Mouse (Mus musculus) E14TG2a.4 (cell line): ENCODE data around the gene Thg1l.

ENCODE experiments used
- H3K27me3 ChIP-seq: 2 replicates; pipeline ENCODE4 v1.6.1; 2014; ENCODE audit warnings: low read length, control low read depth; ENCODE audit not compliant: insufficient read depth
- H3K36me3 ChIP-seq: 2 replicates; pipeline ENCODE4 v1.6.1; 2014; ENCODE audit warnings: low read length, control low read depth; ENCODE audit not compliant: insufficient read depth
- H3K4me1 ChIP-seq: replicated peaks from 2 replicates; pipeline ENCODE4 v1.6.1; 2014; ENCODE audit warnings: low read depth, low read length, control low read depth
- H3K4me3 ChIP-seq: replicated peaks from 2 replicates; pipeline ENCODE4 v1.5.1; 2014; ENCODE audit warnings: mild to moderate bottlenecking, low read length
- H3K9me3 ChIP-seq: 2 replicates; pipeline ENCODE4 v1.6.1; 2014; ENCODE audit warnings: low read length, control low read depth
- CTCF ChIP-seq: conservative IDR thresholded peaks from 2 replicates; pipeline ENCODE4 v1.5.1; 2014; ENCODE audit warnings: low read length
- NANOG ChIP-seq: IDR thresholded peaks from 2 replicates; pipeline ENCODE4 v1.6.1; 2014; ENCODE audit warnings: borderline replicate concordance, low read length, mixed read lengths
- POU5F1 ChIP-seq: IDR thresholded peaks from 2 replicates; pipeline ENCODE4 v1.6.1; 2014; ENCODE audit warnings: low read length, borderline replicate concordance

Thg1l gene

DNA sequence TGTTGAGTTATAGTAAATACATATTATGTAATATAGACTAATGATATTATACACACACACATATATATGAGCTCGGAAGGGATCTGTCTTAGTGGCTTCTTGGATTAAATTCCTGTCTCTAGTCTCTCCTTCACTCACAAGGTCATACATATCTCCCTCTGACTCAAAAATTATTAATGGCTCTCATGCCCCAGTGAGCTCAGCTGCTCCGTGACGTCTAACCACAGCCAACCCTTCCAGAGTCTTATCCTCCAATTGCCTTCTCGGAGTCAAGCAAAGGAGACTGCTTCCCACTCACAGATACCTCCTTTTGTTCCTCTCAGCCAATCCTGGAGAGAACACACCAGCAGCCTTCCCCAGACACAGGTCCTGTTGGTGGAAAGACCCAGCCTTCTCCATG is 36.5 kb downstream of the Thg1l start:
- Histone ChIP-seq H3K27me3 (peaks cover 8% of the 10 kb centered on the region; the same call in 1 of the 2 replicates), H3K4me1 (peaks cover 37% of the 10 kb centered on the region), H3K36me3 (no peaks in the 10 kb centered on the region), H3K4me3 (no peak overlapping the region), H3K9me3 (no peaks in the 10 kb centered on the region)
- TF ChIP-seq NANOG (no peak), POU5F1 (no peak), CTCF (no peak)

DNA sequence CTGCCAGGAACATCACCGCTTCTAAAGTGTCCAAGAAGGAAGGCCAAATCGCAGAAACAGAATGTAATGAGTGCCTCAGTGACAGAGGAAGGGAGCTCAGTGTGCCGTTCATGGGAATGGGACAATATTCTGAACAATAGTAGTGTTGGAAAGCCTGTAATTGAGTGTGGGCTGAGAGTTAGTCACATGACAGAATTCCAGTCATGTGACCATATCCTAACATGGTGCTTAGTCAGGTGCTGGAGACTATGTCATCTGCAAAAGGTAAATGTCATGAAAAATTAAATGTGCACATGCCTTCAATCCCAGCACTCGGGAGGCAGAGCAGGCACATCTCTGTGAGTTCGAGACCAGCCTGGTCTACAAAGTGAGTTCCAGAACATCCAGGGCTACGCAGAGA is 37.3 kb downstream of the Thg1l start:
- TF ChIP-seq POU5F1 (no peak), NANOG (no peak), CTCF (no peak)
- H3K9me3 ChIP-seq = no peaks in the 10 kb centered on the region
- H3K4me1 ChIP-seq = peaks cover 40% of the 10 kb centered on the region
- peaks cover 5% of the 10 kb centered on the region; the same call in 1 of the 2 replicates for H3K27me3 ChIP-seq
- no peaks in the 10 kb centered on the region for H3K36me3 ChIP-seq
- no peak overlapping the region for H3K4me3 ChIP-seq

GRCm38 (mm10) chr11:45916196-45916595 is 39.1 kb downstream of the Thg1l start:
- TF ChIP-seq CTCF = no peak
- TF ChIP-seq POU5F1 = no peak
- TF ChIP-seq NANOG = no peak
- Histone ChIP-seq H3K4me1 (peaks cover 41% of the 10 kb centered on the region), H3K36me3 (peaks cover 12% of the 10 kb centered on the region), H3K27me3 (no peaks in the 10 kb centered on the region), H3K9me3 (no peaks in the 10 kb centered on the region), H3K4me3 (no peak overlapping the region)

DNA sequence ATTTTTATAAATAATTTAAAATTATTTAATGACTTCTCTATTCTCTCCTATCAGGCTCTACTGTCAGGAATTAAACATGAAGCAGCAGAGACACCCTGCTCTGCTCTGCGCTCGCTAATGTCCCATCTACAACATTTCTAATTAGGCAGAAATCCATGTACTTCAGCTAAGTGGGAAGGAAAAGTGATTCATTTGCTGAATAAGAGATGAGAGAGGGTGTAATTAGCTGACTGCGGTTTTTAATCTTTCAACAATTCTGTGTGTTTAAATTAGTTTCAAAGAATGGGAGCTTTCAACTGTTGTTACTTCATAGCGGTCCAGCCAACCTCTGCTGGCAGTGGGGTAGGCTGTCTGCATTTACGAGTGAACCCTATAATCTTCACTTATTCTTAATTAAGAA is 44.6 kb downstream of the Thg1l start:
- Histone ChIP-seq H3K4me1 (peaks cover 21% of the 10 kb centered on the region), H3K27me3 (no peaks in the 10 kb centered on the region), H3K4me3 (no peak overlapping the region), H3K36me3 (peaks cover 63% of the 10 kb centered on the region), H3K9me3 (no peaks in the 10 kb centered on the region)
- TF ChIP-seq POU5F1 (no peak), CTCF (no peak), NANOG (no peak)

GRCm38 (mm10) chr11:45908894-45909293 is 46.4 kb downstream of the Thg1l start:
- Histone ChIP-seq H3K4me3 (no peak overlapping the region), H3K4me1 (peaks cover 11% of the 10 kb centered on the region), H3K27me3 (no peaks in the 10 kb centered on the region), H3K9me3 (no peaks in the 10 kb centered on the region), H3K36me3 (peaks cover 69% of the 10 kb centered on the region)
- TF ChIP-seq POU5F1 (no peak), NANOG (no peak), CTCF (no peak)

- Histone ChIP-seq H3K36me3 (peaks cover 78% of the 10 kb centered on the region), H3K27me3 (no peaks in the 10 kb centered on the region), H3K9me3 (no peaks in the 10 kb centered on the region), H3K4me1 (peaks cover 8% of the 10 kb centered on the region), H3K4me3 (no peak overlapping the region)
- TF ChIP-seq POU5F1 (no peak), NANOG (no peak), CTCF (no peak)
Observed at GRCm38 (mm10) chr11:45908070-45908469, 47.2 kb downstream of the Thg1l start.

- H3K4me1 ChIP-seq = peaks cover 2% of the 10 kb centered on the region; the same call in 1 of the 2 replicates
- H3K36me3 ChIP-seq = peaks cover 83% of the 10 kb centered on the region
- H3K9me3 ChIP-seq = no peaks in the 10 kb centered on the region
Observed at GRCm38 (mm10) chr11:45907301-45907700, 48.0 kb downstream of the Thg1l start.

GRCm38 (mm10) chr11:45906109-45906786 is 49.0 kb downstream of the Thg1l start:
- Histone ChIP-seq H3K36me3 (peaks cover 78% of the 10 kb centered on the region), H3K4me3 (no peak overlapping the region), H3K4me1 (no peaks in the 10 kb centered on the region), H3K27me3 (no peaks in the 10 kb centered on the region), H3K9me3 (no peaks in the 10 kb centered on the region)
- TF ChIP-seq POU5F1 (no peak), CTCF (no peak), NANOG (no peak)

More at GRCm38 (mm10) chr11:45907301-45907700, 48.0 kb downstream of the Thg1l start:
- H3K27me3 ChIP-seq = no peaks in the 10 kb centered on the region
- no peak for TF ChIP-seq NANOG
- TF ChIP-seq CTCF = no peak
- no peak for TF ChIP-seq POU5F1
- H3K4me3 ChIP-seq = no peak overlapping the region
